Mouse (Mus musculus) kidney, adult 2 months (tissue): ENCODE measurements at regions not wholly inside any gene's neighbourhood (a gene's known extent, or its start where the extent isn't known, plus 50 kb on each side); places are given as distances from the start of the nearest gene placed in this dataset.

Experiments
- CTCF ChIP-seq: fragments of 200-500 bp; conservative IDR thresholded peaks from 2 replicates; pipeline ENCODE4 v1.5.1; 2011; ENCODE audit warnings: low read depth, mild to moderate bottlenecking, control low read depth, low read length, moderate library complexity, mixed read lengths; ENCODE audit not compliant: insufficient read depth, insufficient read length
- POLR2A ChIP-seq: fragments of 200-500 bp; IDR thresholded peaks from one replicate; pipeline ENCODE4 v1.6.1; 2011; ENCODE audit warnings: low read depth, low read length, control low read depth

GRCm38 (mm10) chr7:125141864-125142263 is 302.6 kb upstream of the Kdm8 start:
- no peak for TF ChIP-seq POLR2A
- TF ChIP-seq CTCF, result no peak
